ENCODE assay signal across 8 mouse cellular contexts in genomic region chr8:71633981-71634667, GRCm38 (mm10). TPM values are rescaled to one million over a fixed set of nuclear protein-coding genes. Genes with fewer than 3 reads are reported as not detected.
DNase-seq lines count a peak whose midpoint lies in the region; ATAC-seq and TF ChIP-seq lines count a peak whose summit lies in the region.

No protein-coding gene starts in this region.

- H3K36me3 ChIP-seq in lung, embryonic 14.5 days (ENCODE audit: insufficient read depth): no peaks in the 10 kb centered on the region

- TF ChIP-seq CTCF in lung, embryonic 14.5 days (IDR thresholded peaks at IDR 0.05; ENCODE audit: low read depth): no peak

- WGBS in lung, embryonic 14.5 days: 2% methylated on average over 26 of the region's 26 CpGs

- peaks cover 13% of the 10 kb centered on the region; the same call in 1 of the 2 replicates for H3K27me3 ChIP-seq in lung, embryonic 14.5 days (ENCODE audit: insufficient read depth, low read length)

- H3K9ac ChIP-seq in lung, embryonic 14.5 days: no peak overlapping the region; the same call in 1 of the 2 replicates

- H3K4me2 ChIP-seq in lung, embryonic 14.5 days: peak overlapping the region; percentile 48

- peaks cover 5% of the 10 kb centered on the region; the same call in 1 of the 2 replicates for H3K9me3 ChIP-seq in lung, embryonic 14.5 days (ENCODE audit: low read depth, low read length)

- no peak for ATAC-seq in lung, embryonic 14.5 days (ENCODE audit: insufficient read depth)
- ATAC-seq in neutrophil, adult 5-6 weeks (ENCODE audit: extremely low read depth, insufficient number of reproducible peaks, low FRiP score, poor library complexity, severe bottlenecking): peak; percentile 36; the same call in 1 of the 2 replicates

- H3K27ac ChIP-seq in lung, embryonic 14.5 days (ENCODE audit: low read depth): no peak overlapping the region

- H3K4me3 ChIP-seq in lung, embryonic 14.5 days (ENCODE audit: low read depth, low read length): peak overlapping the region; percentile 11; the same call in 1 of the 2 replicates

- H3K4me1 ChIP-seq in lung, embryonic 14.5 days (ENCODE audit: insufficient read depth): peaks cover 9% of the 10 kb centered on the region; the same call in 1 of the 2 replicates

- peak; percentile 35 for DNase-seq in gastrocnemius, adult 18-20 months (ENCODE audit: low spot score)
- DNase-seq in gastrocnemius, postnatal 25 days: no peak
- peak; percentile 74 for DNase-seq in adrenal gland, postnatal 25 days
- peak; percentile 23 for DNase-seq in forelimb bud, embryonic 11.5 days (ENCODE audit: low read depth, low spot score)
- peak; percentile 70 for DNase-seq in kidney, adult 11 months
- peak; percentile 70 for DNase-seq in lung, embryonic 14.5 days
- DNase-seq in left cerebral cortex, adult 8-10 months (ENCODE audit: low spot score in 2 of 2): no peak

RNA-seq across cellular contexts. Expression of gene Colgalt1, which starts 23.3 kb away (rescaled TPM):
- 10 to 100 TPM; 37.3 to 37.4 TPM for total RNA-seq in gastrocnemius, adult 18-20 months (2021)
- 10 to 100 TPM; 35.3 to 36.0 TPM for total RNA-seq in gastrocnemius, postnatal 25 days (2021)
- total RNA-seq in adrenal gland, postnatal 25 days (2021): 64.6 and 66.2 TPM in 2 replicates
- 87.5 and 90.5 TPM in 2 replicates for polyA plus RNA-seq in lung, embryonic 14.5 days (2014; fragmentation: Nextera tagmentation; extraction: Ambion mirVana)
- 92.2 and 92.5 TPM in 2 replicates for total RNA-seq in neutrophil, adult 5-6 weeks (2017)
- 10 to 100 TPM; 38.6 to 51.4 (median 45.8) TPM for total RNA-seq in left cerebral cortex, adult 8-10 months (2022)

RNA-seq across cellular contexts. Expression of gene Fam129c, which starts 36.7 kb away (rescaled TPM):
- total RNA-seq in gastrocnemius, adult 18-20 months (2021): 1 to 10 TPM in 1 of 2 experiments, under 1 TPM in 1; 0.57 to 1.3 TPM
- total RNA-seq in gastrocnemius, postnatal 25 days (2021): under 1 TPM; 0.29 to 0.38 TPM
- 4.0 TPM in 2 replicates for total RNA-seq in adrenal gland, postnatal 25 days (2021)
- 2.4 and 4.6 TPM in 2 replicates for polyA plus RNA-seq in lung, embryonic 14.5 days (2014; fragmentation: Nextera tagmentation; extraction: Ambion mirVana)
- total RNA-seq in neutrophil, adult 5-6 weeks (2017): 94.7 and 127 TPM in 2 replicates
- 1 to 10 TPM; 1.2 to 3.5 (median 2.3) TPM for total RNA-seq in left cerebral cortex, adult 8-10 months (2022)

RNA-seq across cellular contexts. Expression of gene Unc13a, which starts 37.4 kb away (rescaled TPM):
- not detected for total RNA-seq in gastrocnemius, adult 18-20 months (2021)
- total RNA-seq in gastrocnemius, postnatal 25 days (2021): under 1 TPM in 1 of 2 experiments, not detected in 1; 0.29 TPM
- 8.3 and 8.4 TPM in 2 replicates for total RNA-seq in adrenal gland, postnatal 25 days (2021)
- 0.46 and 0.64 TPM in 2 replicates for polyA plus RNA-seq in lung, embryonic 14.5 days (2014; fragmentation: Nextera tagmentation; extraction: Ambion mirVana)
- 0.12 TPM in 2 replicates for total RNA-seq in neutrophil, adult 5-6 weeks (2017)
- total RNA-seq in left cerebral cortex, adult 8-10 months (2022): 100 to 1,000 TPM; 237 to 269 (median 246) TPM

RNA-seq across cellular contexts. Expression of gene Jak3, which starts 42.0 kb away (rescaled TPM):
- total RNA-seq in gastrocnemius, adult 18-20 months (2021): 1 to 10 TPM; 1.4 to 2.2 TPM
- 1 to 10 TPM; 1.9 to 3.0 TPM for total RNA-seq in gastrocnemius, postnatal 25 days (2021)
- total RNA-seq in adrenal gland, postnatal 25 days (2021): 11.7 and 14.3 TPM in 2 replicates
- 7.2 and 7.8 TPM in 2 replicates for polyA plus RNA-seq in lung, embryonic 14.5 days (2014; fragmentation: Nextera tagmentation; extraction: Ambion mirVana)
- total RNA-seq in neutrophil, adult 5-6 weeks (2017): 19.0 and 25.7 TPM in 2 replicates
- total RNA-seq in left cerebral cortex, adult 8-10 months (2022): 1 to 10 TPM; 4.4 to 7.3 (median 6.1) TPM

RNA-seq across cellular contexts. Expression of gene Pgls, which starts 42.1 kb away (rescaled TPM):
- total RNA-seq in gastrocnemius, adult 18-20 months (2021): 10 to 100 TPM; 23.2 to 23.7 TPM
- 10 to 100 TPM; 26.3 to 26.9 TPM for total RNA-seq in gastrocnemius, postnatal 25 days (2021)
- 145 and 153 TPM in 2 replicates for total RNA-seq in adrenal gland, postnatal 25 days (2021)
- polyA plus RNA-seq in lung, embryonic 14.5 days (2014; fragmentation: Nextera tagmentation; extraction: Ambion mirVana): 251 and 253 TPM in 2 replicates
- 45.6 and 55.1 TPM in 2 replicates for total RNA-seq in neutrophil, adult 5-6 weeks (2017)
- total RNA-seq in left cerebral cortex, adult 8-10 months (2022): 10 to 100 TPM; 28.7 to 31.1 (median 29.3) TPM

Comparison
In these comparisons a context has a peak if more than half of its experiments do, and no peak if none do; other contexts are left out.
1. DNase-seq: peak in gastrocnemius, adult 18-20 months (single experiment), adrenal gland, postnatal 25 days (single experiment), forelimb bud, embryonic 11.5 days (single experiment), kidney, adult 11 months (single experiment) and lung, embryonic 14.5 days (single experiment); none in gastrocnemius, postnatal 25 days (single experiment) and left cerebral cortex, adult 8-10 months (0 of 2).
2. RNA of gene Fam129c, which starts 36.7 kb away (total RNA-seq): 94.7 to 127 TPM in neutrophil, adult 5-6 weeks; 4.0 TPM in adrenal gland, postnatal 25 days, 1.2 to 3.5 TPM in left cerebral cortex, adult 8-10 months, 0.57 to 1.3 TPM in gastrocnemius, adult 18-20 months and 0.29 to 0.38 TPM in gastrocnemius, postnatal 25 days; every median in the first group is over 10 times any median in the second.
3. RNA of gene Unc13a, which starts 37.4 kb away (total RNA-seq): 237 to 269 TPM in left cerebral cortex, adult 8-10 months; 8.3 to 8.4 TPM in adrenal gland, postnatal 25 days, 0.29 TPM in gastrocnemius, postnatal 25 days, 0.12 TPM in neutrophil, adult 5-6 weeks and not detected in gastrocnemius, adult 18-20 months; every median in the first group is over 10 times any median in the second.